Mouse (Mus musculus): ENCODE measurements around the gene Cd48.

DNA sequence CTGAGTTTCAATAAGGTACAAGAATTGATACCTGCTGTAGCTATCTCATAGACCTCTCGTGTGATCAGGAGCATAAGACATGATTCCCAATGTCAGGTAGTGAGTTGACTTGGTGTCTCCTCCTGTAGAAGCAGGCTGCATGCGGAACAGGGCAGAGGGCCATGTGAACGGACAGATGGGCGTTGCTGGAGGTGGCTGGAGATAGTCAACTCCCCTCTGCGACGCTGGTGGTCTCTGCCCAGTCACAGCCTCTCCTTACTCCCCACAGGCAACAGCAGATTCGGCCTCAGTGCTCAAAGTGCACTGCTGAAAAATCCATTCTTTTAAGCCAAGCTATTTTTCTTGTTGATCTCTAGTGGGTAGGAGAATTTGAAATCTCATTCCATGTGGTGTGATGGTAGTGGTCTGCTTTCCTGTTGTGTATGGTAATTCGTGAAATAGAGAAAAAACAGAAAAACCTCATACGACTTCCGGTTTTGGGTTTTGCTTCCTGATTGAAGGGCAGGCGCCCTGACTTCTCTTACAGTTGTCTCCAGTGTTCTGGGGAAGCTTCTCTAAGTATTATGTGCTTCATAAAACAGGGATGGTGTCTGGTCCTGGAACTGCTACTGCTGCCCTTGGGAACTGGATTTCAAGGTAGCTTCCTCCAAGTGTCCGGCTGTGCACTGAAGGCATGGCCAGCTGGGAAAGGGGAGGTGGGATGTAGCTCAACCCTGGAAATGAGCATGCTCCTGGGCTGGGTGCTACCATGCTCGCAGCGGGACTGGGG lies at the start of gene Cd48:
- TF ChIP-seq CTCF (IDR thresholded peaks at IDR 0.05; ENCODE audit: extremely low read depth, insufficient read depth, insufficient read length, insufficient replicate concordance): no peak
- peak; percentile 32 for TF ChIP-seq POLR2A (IDR thresholded peaks at IDR 0.05; ENCODE audit: low read depth, low read length)

All from spleen, adult 2 months (tissue).